Mouse (Mus musculus): ENCODE measurements at regions not wholly inside any gene's neighbourhood (a gene's known extent, or its start where the extent isn't known, plus 50 kb on each side); places are given as distances from the start of the nearest gene placed in this dataset.

- no peak for DNase-seq
Measured at GRCm38 (mm10) chr16:86772586-86772985, 581.4 kb upstream of the N6amt1 start.

- no peak for DNase-seq
Measured at GRCm38 (mm10) chr16:86768912-86769311, 585.1 kb upstream of the N6amt1 start.

GRCm38 (mm10) chr16:86768355-86768754 is 585.6 kb upstream of the N6amt1 start:
- DNase-seq = no peak

GRCm38 (mm10) chr16:86765974-86766373 is 588.0 kb upstream of the N6amt1 start:
- DNase-seq = no peak

GRCm38 (mm10) chr16:86741236-86741635 is 612.7 kb upstream of the N6amt1 start:
- no peak for DNase-seq

- DNase-seq = no peak
Measured at GRCm38 (mm10) chr16:86718982-86719771, 634.8 kb upstream of the N6amt1 start.

GRCm38 (mm10) chr16:86718353-86718752 is 635.6 kb upstream of the N6amt1 start:
- no peak for DNase-seq

- DNase-seq = no peak
Measured at GRCm38 (mm10) chr16:86701700-86702099, 652.3 kb upstream of the N6amt1 start.

- DNase-seq = peak; percentile 10 to 67
Measured at GRCm38 (mm10) chr16:86694497-86694896, 659.5 kb upstream of the N6amt1 start.

- no peak for DNase-seq
Measured at GRCm38 (mm10) chr16:86659154-86659553, 694.8 kb upstream of the N6amt1 start.

GRCm38 (mm10) chr16:86647316-86647715 is 706.7 kb upstream of the N6amt1 start:
- DNase-seq = peak; percentile 53 to 73

GRCm38 (mm10) chr16:86646753-86647152 is 707.2 kb upstream of the N6amt1 start:
- peak; percentile 3 to 45 for DNase-seq

GRCm38 (mm10) chr16:86645436-86645835 is 708.5 kb upstream of the N6amt1 start:
- DNase-seq = peak; percentile 16 to 23

GRCm38 (mm10) chr16:86644912-86645312 is 709.1 kb upstream of the N6amt1 start:
- peak; percentile 58 to 85 for DNase-seq

GRCm38 (mm10) chr16:86604166-86604565 is 702.5 kb upstream of the Adamts5 start:
- DNase-seq = peak in 1 of 2 experiments; percentile 7

- no peak for DNase-seq
Measured at GRCm38 (mm10) chr16:86594992-86595391, 693.4 kb upstream of the Adamts5 start.

- DNase-seq = no peak
Measured at GRCm38 (mm10) chr16:86586044-86586443, 684.4 kb upstream of the Adamts5 start.

GRCm38 (mm10) chr16:86578281-86578680 is 676.7 kb upstream of the Adamts5 start:
- DNase-seq = no peak

- DNase-seq = no peak
Measured at GRCm38 (mm10) chr16:86547465-86548043, 645.9 kb upstream of the Adamts5 start.

- no peak for DNase-seq
Measured at GRCm38 (mm10) chr16:86546905-86547304, 645.3 kb upstream of the Adamts5 start.

GRCm38 (mm10) chr16:86544121-86544520 is 642.5 kb upstream of the Adamts5 start:
- DNase-seq = no peak

GRCm38 (mm10) chr16:86536479-86536878 is 634.9 kb upstream of the Adamts5 start:
- DNase-seq = no peak

- no peak for DNase-seq
Measured at GRCm38 (mm10) chr16:86524135-86524534, 622.5 kb upstream of the Adamts5 start.

- DNase-seq = no peak
Measured at GRCm38 (mm10) chr16:86516935-86517334, 615.3 kb upstream of the Adamts5 start.
